Mouse (Mus musculus): ENCODE measurements at regions not wholly inside any gene's neighbourhood (a gene's known extent, or its start where the extent isn't known, plus 50 kb on each side); places are given as distances from the start of the nearest gene placed in this dataset.
"Not testable (repeated sequence)": the region's sequence is repeated elsewhere in the genome, so short reads cannot be mapped to it uniquely, and the experiment has no call there.

DNA sequence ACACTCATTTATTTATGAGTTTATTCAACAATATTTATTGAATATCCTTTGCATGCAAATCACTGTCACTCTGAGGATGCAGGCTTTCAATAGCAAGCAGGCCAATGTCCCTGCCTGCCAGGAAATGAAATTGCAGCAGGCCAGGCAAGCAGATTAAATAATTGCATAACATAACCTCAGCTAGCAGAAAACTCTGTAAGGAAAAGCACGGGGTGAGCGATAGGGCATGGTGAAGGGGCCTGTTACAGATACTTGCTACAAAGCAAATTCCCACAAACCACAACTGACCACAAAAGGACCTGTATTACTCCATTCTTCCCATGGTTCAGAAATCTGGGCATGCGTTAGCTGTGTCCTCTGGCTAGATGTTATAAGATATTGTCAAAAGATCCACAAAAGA is 509.8 kb downstream of the Bnc2 start:
- CTCF ChIA-PET: no interaction called here

DNA sequence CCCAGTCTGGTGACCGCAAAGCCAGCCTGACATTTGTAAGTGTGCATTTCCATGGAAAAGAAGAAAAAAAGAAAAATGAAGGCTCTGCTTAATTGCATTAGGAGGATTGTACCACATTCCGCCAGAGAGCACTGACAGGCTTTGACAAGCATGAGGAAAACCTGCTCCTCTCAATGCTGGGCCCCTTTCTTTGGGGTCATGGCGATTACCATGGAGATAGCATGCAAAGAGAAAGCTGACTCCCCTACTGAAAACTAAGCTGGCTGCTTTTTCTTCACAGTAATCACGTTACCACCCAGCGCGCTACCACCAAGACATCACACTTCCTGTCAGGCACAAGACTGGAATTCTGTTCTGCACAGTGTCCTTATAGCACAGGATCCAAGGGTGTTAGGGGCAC is 502.2 kb downstream of the Bnc2 start:
- CTCF ChIA-PET: no interaction called here

DNA sequence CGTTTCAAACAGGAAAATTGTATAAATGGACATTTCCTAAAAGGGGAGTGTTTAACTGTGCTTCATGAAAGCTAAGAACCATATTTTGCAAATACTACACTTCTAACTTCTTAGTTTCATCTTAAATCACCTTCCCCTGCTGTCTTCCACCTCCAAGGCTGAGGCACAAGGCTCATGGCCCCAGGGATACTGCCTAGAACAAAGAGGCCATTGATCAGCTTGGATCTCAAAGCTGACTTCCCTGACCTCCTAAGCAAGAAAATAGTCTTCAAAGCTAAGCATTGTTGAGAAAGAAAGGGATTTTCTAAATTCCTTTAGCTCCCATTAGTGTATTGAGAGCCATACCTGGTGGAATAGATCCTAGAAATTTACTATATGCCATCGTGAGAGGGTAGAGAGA is 501.6 kb downstream of the Bnc2 start:
- CTCF ChIA-PET: no interaction called here

DNA sequence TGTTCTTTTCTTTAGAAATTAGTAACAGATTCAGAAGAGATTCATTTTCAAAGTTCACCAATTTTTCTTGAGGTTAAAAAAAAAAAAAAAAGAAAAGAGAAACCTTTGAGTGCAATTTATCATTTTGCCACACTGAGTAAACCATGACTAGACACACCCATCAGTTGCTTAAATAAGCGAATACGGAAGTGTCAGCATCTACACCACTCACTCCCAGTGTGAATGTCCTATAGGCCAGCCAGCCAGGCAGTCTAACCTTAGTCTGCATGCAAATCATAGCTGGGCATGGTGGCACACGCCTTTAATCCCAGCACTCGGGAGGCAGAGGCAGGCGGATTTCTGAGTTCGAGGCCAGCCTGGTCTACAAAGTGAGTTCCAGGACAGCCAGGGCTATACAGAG is 498.6 kb downstream of the Bnc2 start:
- CTCF ChIA-PET: not testable (repeated sequence)

DNA sequence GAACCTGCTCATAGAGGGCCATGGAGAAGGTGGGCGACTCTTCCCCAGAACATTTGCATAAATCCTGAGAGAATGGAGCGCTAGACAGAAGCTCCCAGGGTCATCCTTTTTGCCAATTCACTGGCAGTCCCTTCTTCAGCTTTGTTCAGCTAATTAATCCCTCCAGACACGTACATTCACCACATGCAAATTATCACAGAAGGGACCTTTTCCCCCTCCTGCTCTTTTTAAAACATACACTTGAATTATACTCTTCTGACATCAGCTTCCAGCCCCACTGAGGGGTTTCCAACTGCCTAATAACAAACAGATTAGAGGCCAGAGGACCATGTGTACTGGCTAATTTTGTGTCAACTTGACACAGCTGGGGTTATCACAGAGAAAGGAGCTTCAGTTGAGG is 497.2 kb downstream of the Bnc2 start:
- CTCF ChIA-PET: no interaction called here

DNA sequence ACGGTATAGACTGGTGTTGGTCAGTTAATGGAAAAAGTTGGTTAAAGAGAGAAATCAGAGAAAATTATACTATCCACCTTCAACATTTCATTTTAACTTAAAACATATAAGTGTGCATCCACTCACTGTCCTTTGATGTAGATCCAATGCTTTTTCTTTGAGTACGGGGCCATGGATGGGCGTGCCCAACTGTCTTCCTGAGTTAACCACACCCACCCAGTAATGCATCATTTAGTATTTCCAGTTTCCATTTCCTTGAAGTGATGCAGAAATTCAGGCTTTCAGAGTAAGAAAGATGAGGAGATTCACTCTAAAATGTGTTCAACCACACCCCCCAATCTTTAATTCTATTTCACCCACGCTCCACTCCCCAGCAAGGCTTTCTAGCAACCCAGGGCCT is 490.6 kb downstream of the Bnc2 start:
- CTCF ChIA-PET: no interaction called here

DNA sequence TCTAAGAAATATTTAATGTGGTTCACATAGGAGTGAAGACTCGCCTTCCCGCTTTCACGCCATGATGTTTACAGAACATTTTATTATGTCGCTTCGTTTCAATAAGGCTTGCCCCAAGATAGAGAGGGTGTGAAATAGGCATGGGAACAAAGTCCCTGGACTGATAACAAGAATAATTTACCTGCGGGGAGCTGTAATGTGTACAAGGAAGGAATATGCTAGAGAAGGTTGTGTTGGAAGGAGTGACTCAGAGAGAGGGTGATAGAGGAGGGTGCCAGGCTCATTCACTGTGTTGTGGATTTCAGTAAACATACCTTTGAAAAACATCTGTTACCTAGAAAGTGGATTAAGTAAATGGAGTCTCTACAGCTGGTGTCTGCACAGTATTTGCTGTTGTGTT is 490.2 kb downstream of the Bnc2 start:
- CTCF ChIA-PET: no interaction called here

DNA sequence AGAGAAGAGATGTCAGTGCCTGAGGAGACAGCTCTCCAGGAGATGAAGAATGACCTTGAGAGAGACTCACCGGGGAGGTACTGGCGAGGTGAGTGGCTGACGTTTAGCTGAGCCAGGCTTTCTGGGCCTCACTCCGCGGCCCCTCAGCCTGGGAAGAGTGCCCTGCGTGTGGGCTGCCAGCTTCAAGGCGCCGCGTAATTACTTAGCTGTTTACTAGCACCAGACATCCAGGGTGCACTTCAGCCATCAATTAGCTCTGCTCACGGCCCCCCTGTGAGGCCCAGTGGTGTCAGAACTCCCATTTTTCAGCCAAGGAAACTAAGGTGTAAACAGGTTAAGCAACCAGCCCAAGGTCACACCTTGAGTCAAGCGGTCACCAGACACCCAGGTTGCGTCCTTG is 485.8 kb downstream of the Bnc2 start:
- CTCF ChIA-PET: no interaction called here

DNA sequence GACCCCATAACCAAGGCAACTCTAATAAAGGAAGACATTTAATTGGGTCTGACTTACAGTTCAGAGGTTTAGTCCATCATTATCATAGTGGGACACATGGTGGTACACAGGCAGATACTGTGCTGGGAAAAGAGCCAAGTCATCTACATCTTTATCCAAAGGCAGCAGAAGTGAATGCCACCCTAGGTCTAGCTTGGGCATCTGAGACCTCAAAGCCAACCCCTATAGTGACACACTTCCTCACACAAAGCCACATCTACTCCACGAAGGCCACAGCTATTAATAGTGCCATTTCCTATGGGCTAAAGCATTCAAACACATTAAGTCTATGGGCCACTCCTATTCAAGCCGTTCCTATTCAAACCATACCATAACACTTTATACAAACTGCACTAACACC is 483.8 kb downstream of the Bnc2 start:
- CTCF ChIA-PET: no interaction called here

DNA sequence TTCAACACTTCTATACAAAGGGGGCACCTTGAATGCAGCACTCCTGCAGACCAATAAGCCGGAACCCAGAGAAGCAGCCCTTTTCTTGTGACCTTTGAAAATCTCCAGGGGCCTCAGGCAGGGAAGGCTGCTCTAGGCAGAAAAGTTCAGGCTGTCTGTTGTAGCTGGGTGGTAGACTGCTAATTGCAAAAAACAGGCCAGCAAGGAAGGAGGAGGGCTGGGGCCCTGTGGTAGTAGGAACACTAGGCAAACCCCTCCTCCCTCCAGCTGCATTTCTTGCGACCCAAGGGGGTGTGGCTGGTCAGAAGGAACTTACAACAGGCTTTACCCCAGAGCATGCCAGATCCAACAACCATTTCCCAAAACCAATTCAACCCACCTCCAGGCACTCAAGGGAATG is 482.8 kb downstream of the Bnc2 start:
- CTCF ChIA-PET: no interaction called here

DNA sequence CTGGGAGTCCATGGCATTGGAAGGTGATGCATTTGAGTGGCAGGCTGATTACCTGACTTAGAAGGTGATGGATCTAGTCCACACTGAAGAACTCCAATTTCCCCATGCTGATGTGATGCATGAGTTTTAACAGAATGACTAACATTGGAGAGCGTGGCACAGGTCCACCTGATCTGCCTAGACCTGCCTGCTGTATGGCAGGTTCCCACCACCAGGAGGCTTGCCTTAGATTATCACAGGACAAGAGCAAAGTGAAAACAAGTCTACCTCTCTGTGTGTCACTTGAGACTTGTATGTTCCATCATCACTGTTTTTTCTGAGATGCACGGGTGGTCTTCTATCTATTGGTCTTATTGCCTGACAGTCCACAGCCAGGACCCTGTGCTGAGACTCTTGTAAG is 478.3 kb downstream of the Bnc2 start:
- CTCF ChIA-PET: no interaction called here

DNA sequence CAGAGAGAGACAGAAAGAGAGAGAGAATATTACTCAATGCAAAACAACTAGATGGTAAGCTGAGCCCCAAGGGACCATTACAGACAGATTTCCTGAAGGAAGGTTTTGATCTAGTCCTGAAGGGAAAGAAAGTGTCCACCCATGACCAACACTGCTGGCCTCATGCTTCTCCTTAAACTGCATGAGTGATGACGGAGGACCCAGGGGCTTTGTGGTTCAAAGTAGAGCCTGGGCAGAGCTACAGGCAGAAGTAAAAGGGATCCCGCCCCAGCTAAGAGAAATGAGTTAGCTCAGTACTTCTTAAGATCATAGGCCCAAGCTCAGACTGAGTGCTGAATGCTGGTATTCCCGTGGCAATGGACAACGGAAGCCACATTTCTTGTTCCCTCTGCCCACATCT is 476.9 kb downstream of the Bnc2 start:
- CTCF ChIA-PET: no interaction called here

DNA sequence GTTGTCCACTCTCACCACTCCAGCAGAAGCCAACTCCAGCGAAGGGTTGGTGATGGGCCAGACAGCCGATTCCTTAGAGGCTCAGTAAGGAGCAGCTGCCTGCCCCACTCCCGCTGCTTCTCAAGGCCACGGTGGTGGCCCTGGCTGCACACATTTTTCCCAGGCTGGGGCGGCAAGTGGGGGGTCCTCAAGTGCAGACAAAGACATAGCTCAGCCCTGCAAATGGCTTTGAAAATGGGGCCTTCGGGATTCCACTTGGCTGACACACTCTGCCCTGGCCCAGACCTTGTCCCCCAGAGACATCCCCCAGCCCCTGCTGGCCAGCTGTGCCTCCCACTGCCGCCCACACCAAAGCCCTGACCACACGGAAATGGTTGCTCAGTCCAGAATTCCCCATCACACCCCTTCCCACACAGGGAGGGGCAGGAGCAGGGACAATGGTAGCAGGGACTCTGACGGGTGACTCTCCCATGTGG is 475.9 kb downstream of the Bnc2 start:
- CTCF ChIA-PET: no interaction called here

DNA sequence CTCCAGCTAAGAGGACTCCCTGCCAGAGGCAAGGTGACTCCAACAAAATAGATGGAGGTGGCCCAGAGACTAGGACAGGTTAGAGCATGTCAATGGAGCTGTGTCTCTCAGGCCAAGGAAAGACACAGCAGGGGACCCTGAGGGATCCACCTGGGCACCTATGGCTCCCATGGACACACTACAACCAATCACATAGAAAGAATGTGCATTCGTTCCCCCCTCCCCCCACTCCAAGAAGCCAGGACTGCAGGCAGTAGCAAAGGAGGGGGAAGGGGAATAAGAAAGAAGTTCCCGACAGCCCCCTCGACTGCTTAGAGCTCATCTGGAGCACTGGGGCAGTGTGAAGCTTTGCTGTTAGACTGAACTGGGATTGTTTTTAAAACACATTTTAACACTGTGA is 474.1 kb downstream of the Bnc2 start:
- CTCF ChIA-PET: no interaction called here

DNA sequence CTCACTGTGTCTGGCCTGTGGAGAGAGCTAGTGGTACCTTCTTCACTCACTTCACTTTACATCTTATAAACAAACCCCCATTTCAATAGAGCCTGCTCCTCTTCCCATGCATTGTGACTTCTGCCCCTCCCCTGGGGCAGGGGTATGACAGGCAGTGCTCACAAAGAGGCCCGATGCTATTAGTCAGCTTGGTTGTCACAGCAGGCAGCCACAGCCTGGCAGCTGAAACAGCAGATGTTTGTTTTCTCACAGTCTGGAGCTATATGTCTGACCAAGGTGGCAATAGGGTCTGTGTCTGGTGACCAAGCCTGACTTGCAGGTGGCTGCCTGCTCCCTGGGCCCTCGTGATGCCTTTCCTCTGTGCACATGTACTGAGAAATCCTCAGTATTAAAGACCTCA is 472.8 kb downstream of the Bnc2 start:
- CTCF ChIA-PET: no interaction called here

DNA sequence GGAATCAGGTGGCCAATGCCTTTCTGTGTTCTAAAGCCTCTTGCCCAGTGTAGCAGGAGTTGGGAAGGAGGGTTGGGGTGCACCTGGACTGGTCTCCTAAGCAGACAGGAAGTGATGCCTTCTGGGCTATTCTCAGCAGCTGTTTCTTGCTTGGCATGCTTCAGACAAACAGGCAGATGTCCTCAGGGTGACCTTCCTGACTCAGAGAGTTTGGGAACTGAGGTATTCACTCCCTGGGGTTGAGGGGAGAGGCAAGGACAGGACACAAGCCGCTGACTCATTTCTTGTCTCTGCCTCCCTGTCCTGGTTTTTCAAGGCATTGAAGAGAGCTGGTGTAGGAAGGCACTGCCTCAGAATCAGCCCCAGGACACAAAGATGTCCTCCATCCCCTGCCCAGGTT is 471.4 kb downstream of the Bnc2 start:
- CTCF ChIA-PET: no interaction called here

DNA sequence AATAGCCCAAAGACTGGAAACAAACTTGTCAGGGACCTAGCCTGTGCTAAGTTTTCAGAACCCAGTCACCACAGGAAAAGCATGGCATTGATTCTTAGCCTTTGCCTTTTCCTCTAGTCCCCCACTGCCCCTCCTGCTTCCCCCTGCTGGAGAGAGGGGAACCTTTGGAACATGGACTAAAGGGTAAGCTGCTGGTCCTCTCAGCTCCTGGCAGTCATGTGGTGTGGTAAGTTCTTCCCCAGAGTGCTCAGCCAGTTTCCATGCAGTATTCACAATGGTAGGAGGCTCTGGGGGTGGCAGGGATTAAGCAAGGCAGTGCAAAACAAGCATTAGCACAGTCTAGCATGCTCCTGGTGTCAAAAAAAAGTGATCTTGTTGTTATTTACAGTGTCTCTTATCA is 470.3 kb downstream of the Bnc2 start:
- CTCF ChIA-PET: no interaction called here

DNA sequence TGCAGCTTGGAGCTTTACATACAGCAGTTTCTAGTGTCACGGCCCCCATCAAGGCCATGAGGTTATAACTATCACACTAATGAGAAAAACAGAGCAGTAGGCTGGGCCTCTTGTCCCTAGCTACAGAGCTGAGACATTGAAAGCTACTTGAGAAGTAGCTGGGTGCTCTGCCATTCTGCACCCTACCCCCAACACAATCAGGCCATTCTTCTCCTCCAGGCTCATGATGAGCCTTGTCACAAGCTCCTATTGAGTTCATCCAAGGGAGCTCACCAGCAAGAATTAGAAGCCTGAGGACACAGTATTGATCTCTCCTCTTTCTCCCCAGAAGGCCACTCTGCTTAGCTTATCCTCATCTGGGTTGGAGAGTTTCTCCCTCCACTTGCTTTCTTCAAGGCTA is 466.9 kb downstream of the Bnc2 start:
- CTCF ChIA-PET: no interaction called here

DNA sequence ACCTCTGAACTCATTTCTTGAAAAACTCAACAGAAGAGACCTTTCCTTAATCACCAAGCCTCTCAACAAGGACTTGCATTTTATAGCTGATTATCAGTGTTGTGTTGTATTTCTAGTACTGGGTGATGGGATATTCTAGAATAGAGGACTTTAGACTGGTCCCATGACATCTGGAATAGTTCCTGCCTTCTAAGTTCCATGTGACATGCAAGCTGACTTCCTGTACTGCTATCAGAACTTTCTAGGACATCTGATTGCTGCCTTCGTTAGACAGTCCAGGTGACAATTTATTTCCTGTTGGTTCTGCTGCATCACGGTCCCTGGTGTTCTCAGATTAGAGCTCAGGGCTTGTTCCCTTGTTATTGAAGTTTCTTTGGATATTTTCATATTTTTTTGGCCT is 465.5 kb downstream of the Bnc2 start:
- CTCF ChIA-PET: no interaction called here

DNA sequence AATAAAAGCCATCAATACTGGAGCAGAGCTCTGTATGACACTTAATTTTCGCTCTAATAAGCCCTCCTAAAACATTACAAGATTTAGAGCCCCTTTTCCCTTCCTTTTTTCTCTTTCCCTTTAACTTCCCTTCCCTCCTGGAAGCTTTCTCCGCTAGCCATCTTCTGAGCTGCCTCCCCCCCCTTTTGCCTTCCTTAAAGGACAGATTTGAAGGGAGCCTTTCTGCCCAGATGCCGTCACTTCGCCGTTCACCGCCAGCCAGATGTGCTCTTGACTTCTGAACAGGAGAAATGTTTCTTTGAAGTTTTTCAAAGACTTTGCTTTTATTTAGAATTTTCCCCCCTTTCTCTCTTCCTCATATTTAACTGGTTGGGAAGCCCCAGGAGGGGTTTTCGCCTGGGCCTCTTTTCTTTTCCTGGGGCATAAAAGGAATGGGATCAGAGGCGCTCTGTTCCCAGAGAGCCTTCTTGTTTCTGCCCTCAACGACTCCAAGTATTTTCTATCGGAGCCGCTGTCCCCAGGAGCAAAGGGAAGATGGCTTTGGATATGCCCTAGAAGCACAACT is 463.7 kb downstream of the Bnc2 start:
- CTCF ChIA-PET: no interaction called here

DNA sequence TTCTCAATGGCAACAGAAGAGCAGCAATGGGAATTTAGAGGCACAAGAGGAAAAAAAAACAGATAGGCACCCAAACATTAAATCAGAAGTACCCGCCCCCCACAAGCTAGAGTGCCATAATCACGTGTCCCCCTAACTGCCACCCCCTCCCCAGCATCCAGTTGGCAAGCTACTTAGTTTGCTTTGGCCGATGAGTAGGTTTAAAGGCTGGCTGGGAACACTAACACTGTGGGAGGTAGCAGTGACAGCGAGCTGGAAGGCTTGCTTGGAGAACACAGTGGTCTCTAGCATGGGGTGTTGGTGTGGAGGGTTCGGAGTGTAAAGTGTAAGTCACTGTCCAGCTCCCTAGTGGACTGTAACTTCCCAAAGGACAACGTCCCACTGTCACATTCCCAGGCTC is 463.1 kb downstream of the Bnc2 start:
- CTCF ChIA-PET: no interaction called here

DNA sequence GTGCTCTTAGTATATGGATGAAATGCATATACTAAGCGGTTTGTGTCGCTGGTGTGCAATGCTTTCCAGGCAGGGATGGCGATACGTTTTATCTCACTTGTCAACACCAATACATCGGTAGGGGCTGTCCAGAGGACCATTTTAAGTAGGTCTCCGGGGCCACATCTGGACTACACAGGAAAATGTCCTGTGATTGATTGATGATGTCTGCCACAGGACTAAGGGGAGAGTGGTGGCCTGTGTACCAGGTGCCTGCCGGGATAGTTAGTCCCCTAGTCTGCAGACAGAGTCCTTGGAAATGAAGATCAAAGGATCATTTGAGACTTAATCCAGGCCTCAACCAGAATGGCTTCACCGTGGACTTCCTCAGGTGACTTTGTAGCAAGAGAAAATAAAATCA is 460.6 kb downstream of the Bnc2 start:
- CTCF ChIA-PET: no interaction called here

DNA sequence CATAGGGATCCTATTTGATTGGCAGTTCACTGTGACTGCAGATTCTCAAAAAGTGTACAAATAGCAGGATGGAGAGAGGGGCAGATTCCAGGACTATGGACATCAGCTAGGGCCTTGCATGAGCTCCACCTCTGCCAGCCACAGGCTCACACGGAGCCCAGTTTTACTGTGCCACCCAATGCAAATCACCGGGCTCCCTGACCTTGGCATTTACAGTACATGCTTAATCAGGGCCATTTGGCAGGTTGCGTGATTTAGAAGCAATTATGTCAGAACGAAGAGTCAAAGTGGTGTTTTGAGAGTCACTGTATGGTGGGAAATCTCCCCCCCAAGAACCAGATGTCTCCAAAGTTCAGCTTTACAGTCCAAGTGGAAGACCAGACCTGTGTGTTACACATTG is 456.1 kb downstream of the Bnc2 start:
- CTCF ChIA-PET: no interaction called here

DNA sequence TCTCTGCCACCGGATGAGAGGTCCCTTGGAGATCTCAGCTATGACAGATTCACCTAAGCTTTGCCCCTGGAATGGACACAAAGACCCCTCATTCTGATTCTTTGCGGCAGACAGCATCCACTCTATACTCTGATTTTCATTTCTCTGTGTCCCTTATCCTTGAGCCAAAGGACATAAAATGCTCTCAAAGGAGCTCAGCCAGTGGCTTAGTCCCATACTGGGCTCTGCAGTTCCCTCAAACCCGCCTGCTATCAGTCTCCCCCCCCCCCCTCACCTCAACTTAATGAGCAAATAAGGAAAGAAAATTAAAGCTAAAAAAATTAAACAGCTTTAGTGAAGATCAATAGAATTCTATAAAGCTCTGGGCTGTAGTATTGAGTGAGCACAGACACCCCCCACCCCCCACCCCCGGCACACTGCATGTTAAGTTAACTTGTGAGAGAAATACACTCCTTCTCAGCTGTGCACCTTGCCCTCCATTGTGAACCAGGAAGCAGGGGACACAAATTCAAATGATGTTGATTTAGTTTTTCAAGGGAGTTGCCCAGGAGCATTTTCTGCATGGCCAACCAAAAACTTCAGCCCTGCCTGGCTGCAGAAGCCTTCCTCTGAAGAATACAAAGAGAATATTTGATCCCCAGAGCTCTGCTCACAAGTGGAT is 452.9 kb downstream of the Bnc2 start:
- CTCF ChIA-PET: no interaction called here

Measured in spleen, embryonic (tissue).